7 mouse cellular contexts compared by ENCODE assay signal in the genomic region with DNA sequence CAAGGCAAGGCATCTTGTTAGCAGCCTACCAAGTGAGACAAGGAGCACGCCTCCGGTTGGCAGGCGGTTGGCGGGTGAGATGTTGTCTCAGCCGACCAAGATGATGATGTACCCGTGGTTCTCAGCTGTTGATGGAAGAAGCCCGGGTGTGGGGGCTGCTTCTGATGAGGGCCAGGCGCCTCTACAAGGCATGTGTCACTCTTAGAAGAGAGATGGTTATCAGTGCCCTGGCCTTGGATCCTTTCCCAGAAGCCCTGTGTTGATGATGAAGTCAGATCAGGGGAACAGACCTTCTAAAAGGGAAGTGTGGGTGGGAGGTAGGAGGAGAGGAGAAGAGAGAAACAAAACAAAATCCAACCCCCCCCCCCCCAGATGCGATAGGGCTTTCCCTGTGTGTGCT. TPM values are rescaled to one million over a fixed set of nuclear protein-coding genes. Genes with fewer than 3 reads are reported as not detected.
DNase-seq lines count a peak whose midpoint lies in the region; ATAC-seq lines count a peak whose summit lies in the region.

No protein-coding gene starts in this region.

- peaks cover 49% of the 10 kb centered on the region for H3K27me3 ChIP-seq in heart, embryonic 10.5 days (ENCODE audit: insufficient read depth, poor library complexity, severe bottlenecking)

- peak; percentile 37 to 48 for DNase-seq in adrenal gland, adult 18-20 months (ENCODE audit: low spot score in 2 of 2)
- DNase-seq in heart, embryonic 10.5 days (ENCODE audit: low spot score), result no peak
- peak; percentile 68 for DNase-seq in layer of hippocampus, adult 9-10 months (ENCODE audit: low spot score)
- peak; percentile 71 for DNase-seq in lung, postnatal 25 days (ENCODE audit: low spot score)
- DNase-seq in thymus, postnatal 25 days, result peak; percentile 61
- DNase-seq in urinary bladder, adult 2 months (ENCODE audit: low spot score), result no peak

- peak; percentile 72 for ATAC-seq in CD4-positive, CD25-positive, alpha-beta regulatory T cell, adult 4 months

- WGBS in heart, embryonic 10.5 days, result 30% methylated on average over 9 of the region's 9 CpGs

- H3K4me3 ChIP-seq in heart, embryonic 10.5 days, result no peak overlapping the region; the same call in 1 of the 2 replicates

- peaks cover 12% of the 10 kb centered on the region for H3K36me3 ChIP-seq in heart, embryonic 10.5 days

- H3K27ac ChIP-seq in heart, embryonic 10.5 days, result peak overlapping the region; percentile 18

- H3K4me1 ChIP-seq in heart, embryonic 10.5 days, result peaks cover 43% of the 10 kb centered on the region

- peaks cover 8% of the 10 kb centered on the region; the same call in 1 of the 2 replicates for H3K9me3 ChIP-seq in heart, embryonic 10.5 days

RNA-seq across cellular contexts. Expression of a gene that starts 19.1 kb away (rescaled TPM):
- under 1 TPM; 0.24 to 0.72 TPM for polyA plus RNA-seq in CD4-positive, CD25-positive, alpha-beta regulatory T cell, adult 4 months (2017; shearing (Covaris generic))
- 10 to 100 TPM; 49.8 to 68.7 TPM for total RNA-seq in adrenal gland, adult 18-20 months (2021)
- polyA plus RNA-seq in heart, embryonic 10.5 days (2016; fragmentation: Nextera tagmentation; extraction: Ambion mirVana), result 1.2 and 1.5 TPM in 2 replicates
- 6.1 and 8.2 TPM in 2 replicates for polyA plus RNA-seq in urinary bladder, adult 2 months (2012; rRNA removed)

Comparison
In these comparisons a context has a peak if more than half of its experiments do, and no peak if none do; other contexts are left out.
1. DNase-seq: peak in adrenal gland, adult 18-20 months (2 of 2), layer of hippocampus, adult 9-10 months (single experiment), lung, postnatal 25 days (single experiment) and thymus, postnatal 25 days (single experiment); none in heart, embryonic 10.5 days (single experiment) and urinary bladder, adult 2 months (single experiment).